Mouse (Mus musculus): ENCODE measurements around the gene Mtmr12.

Gene Mtmr12

DNA sequence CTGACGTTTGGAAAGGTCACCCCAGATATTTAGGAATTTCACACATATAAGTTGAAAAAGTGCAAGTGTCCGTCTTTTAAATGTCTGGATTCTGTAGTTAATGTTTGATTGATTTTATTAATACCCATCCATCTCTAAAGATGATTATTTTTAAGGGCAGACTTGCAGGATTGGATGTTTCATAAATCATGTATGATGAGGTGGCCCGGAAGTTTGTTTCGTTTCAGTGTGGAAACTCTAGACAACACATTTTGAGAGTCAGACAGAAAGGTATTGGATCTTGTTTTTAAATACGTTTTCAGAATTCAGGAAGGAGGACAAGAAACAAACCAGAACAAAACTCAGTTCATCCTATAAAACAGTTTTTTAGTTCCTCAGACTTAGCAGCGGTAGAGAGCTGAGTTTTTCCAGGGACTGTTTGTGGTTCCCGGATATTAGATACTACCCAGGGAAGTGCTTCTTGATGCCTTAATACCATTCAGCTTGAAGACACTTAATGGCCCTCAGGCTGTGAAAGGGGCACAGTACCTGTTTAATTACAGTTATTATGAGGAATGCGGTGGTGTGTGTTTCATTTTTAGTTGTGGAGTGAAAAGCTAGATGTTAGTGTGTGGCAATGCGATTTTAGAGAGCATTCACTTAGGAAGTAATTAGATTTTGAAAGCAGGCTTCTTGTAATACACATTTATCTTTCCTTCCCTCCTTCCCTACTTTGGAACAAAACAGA lies 118.0 kb downstream of the Mtmr12 start:
- DNase-seq, result no peak
